Mouse (Mus musculus): ENCODE data around the gene Ncstn. TPM values are rescaled to one million over a fixed set of nuclear protein-coding genes. Genes with fewer than 3 reads are reported as not detected.

Ncstn gene
- polyA plus RNA-seq, 1 experiment from 2014 or later, result 100 TPM

Other genes starting within 250 kb of the Ncstn start
- 1.4 and 3.6 TPM in 2 replicates for gene Cd84, start 243.1 kb downstream of the Ncstn start, polyA plus RNA-seq (2015; fragmentation: Nextera tagmentation; extraction: Ambion mirVana)
- not detected in 2 replicates for gene Gm10521, start 187.1 kb downstream of the Ncstn start, polyA plus RNA-seq (2015; fragmentation: Nextera tagmentation; extraction: Ambion mirVana)
- 0.14 and 15.4 TPM in 2 replicates for gene Slamf6, start 165.3 kb downstream of the Ncstn start, polyA plus RNA-seq (2015; fragmentation: Nextera tagmentation; extraction: Ambion mirVana)
- 37.3 and 40.1 TPM in 2 replicates for gene Vangl2, start 54.4 kb downstream of the Ncstn start, polyA plus RNA-seq (2015; fragmentation: Nextera tagmentation; extraction: Ambion mirVana)
- gene Nhlh1, start 25.2 kb downstream of the Ncstn start, polyA plus RNA-seq (2015; fragmentation: Nextera tagmentation; extraction: Ambion mirVana), result 2.2 and 2.6 TPM in 2 replicates
- 174 and 182 TPM in 2 replicates for gene Copa, start 266 bp downstream of the Ncstn start, polyA plus RNA-seq (2015; fragmentation: Nextera tagmentation; extraction: Ambion mirVana)
- 154 and 162 TPM in 2 replicates for gene Pex19, start 44.0 kb upstream of the Ncstn start, polyA plus RNA-seq (2015; fragmentation: Nextera tagmentation; extraction: Ambion mirVana)
- 84.5 and 93.4 TPM in 2 replicates for gene Dcaf8, start 65.3 kb upstream of the Ncstn start, polyA plus RNA-seq (2015; fragmentation: Nextera tagmentation; extraction: Ambion mirVana)
- 378 and 415 TPM in 2 replicates for gene Pea15a, start 124.0 kb upstream of the Ncstn start, polyA plus RNA-seq (2015; fragmentation: Nextera tagmentation; extraction: Ambion mirVana)
- 3.8 and 4.0 TPM in 2 replicates for gene Casq1, start 137.1 kb upstream of the Ncstn start, polyA plus RNA-seq (2015; fragmentation: Nextera tagmentation; extraction: Ambion mirVana)
- 0.05 TPM in 1 of 2 replicates, not detected in the other for gene Atp1a4, start 175.6 kb upstream of the Ncstn start, polyA plus RNA-seq (2015; fragmentation: Nextera tagmentation; extraction: Ambion mirVana)
- 70.9 and 71.3 TPM in 2 replicates for gene Igsf8, start 178.8 kb upstream of the Ncstn start, polyA plus RNA-seq (2015; fragmentation: Nextera tagmentation; extraction: Ambion mirVana)
- gene Atp1a2, start 215.3 kb upstream of the Ncstn start, polyA plus RNA-seq (2015; fragmentation: Nextera tagmentation; extraction: Ambion mirVana), result 57.9 and 63.1 TPM in 2 replicates
- 2.5 and 3.2 TPM in 2 replicates for gene Kcnj9, start 246.5 kb upstream of the Ncstn start, polyA plus RNA-seq (2015; fragmentation: Nextera tagmentation; extraction: Ambion mirVana)

Data from neural tube, embryonic 15.5 days (tissue).